18 mouse cellular contexts compared by ENCODE assay signal in genomic region chr5:66280742-66281141, GRCm38 (mm10). TPM values are rescaled to one million over a fixed set of nuclear protein-coding genes. Genes with fewer than 3 reads are reported as not detected.
DNase-seq lines count a peak whose midpoint lies in the region; ATAC-seq and TF ChIP-seq lines count a peak whose summit lies in the region.
"Had no signal": no experiment of that assay in that cellular context is flagged by ENCODE, and none has a peak within 500 bp of the region (broad histone marks: within the 10 kb centered on the region; RNA-seq: fewer than 3 reads in every experiment).

No protein-coding gene starts in this region.

- no peak overlapping the region for H3K4me3 ChIP-seq in kidney, postnatal 0 days (replicated peaks; ENCODE audit: low read depth, low read length)
- H3K4me3 ChIP-seq in neural tube, embryonic 15.5 days (replicated peaks) = no peak overlapping the region
- H3K4me3 ChIP-seq: embryonic facial prominence, embryonic 13.5 days; forebrain, embryonic 10.5 days; heart, embryonic 12.5 days; hindbrain, embryonic 10.5 days; limb, embryonic 15.5 days; neural tube, embryonic 12.5 days had no signal

- no peaks in the 10 kb centered on the region for H3K4me1 ChIP-seq in kidney, postnatal 0 days (replicated peaks; ENCODE audit: insufficient read depth, low read length)
- no peaks in the 10 kb centered on the region for H3K4me1 ChIP-seq in neural tube, embryonic 15.5 days
- H3K4me1 ChIP-seq: embryonic facial prominence, embryonic 13.5 days; forebrain, embryonic 10.5 days; heart, embryonic 12.5 days; hindbrain, embryonic 10.5 days; limb, embryonic 15.5 days; neural tube, embryonic 12.5 days had no signal

- no peak overlapping the region for H3K9ac ChIP-seq in kidney, postnatal 0 days (ENCODE audit: low read depth, low read length)
- no peak overlapping the region for H3K9ac ChIP-seq in neural tube, embryonic 15.5 days (replicated peaks)
- H3K9ac ChIP-seq: embryonic facial prominence, embryonic 13.5 days; heart, embryonic 12.5 days; limb, embryonic 15.5 days; neural tube, embryonic 12.5 days had no signal

- H3K27me3 ChIP-seq in kidney, postnatal 0 days (ENCODE audit: insufficient read depth, low read length) = no peaks in the 10 kb centered on the region
- H3K27me3 ChIP-seq in neural tube, embryonic 15.5 days (replicated peaks) = no peaks in the 10 kb centered on the region
- H3K27me3 ChIP-seq: embryonic facial prominence, embryonic 13.5 days; heart, embryonic 12.5 days; limb, embryonic 15.5 days; neural tube, embryonic 12.5 days had no signal

- H3K27ac ChIP-seq in kidney, postnatal 0 days = no peak overlapping the region
- H3K27ac ChIP-seq in neural tube, embryonic 15.5 days (replicated peaks) = no peak overlapping the region
- H3K27ac ChIP-seq: embryonic facial prominence, embryonic 13.5 days; forebrain, embryonic 10.5 days; hindbrain, embryonic 10.5 days; limb, embryonic 15.5 days; neural tube, embryonic 12.5 days had no signal

- no peak for ATAC-seq in kidney, postnatal 0 days (replicated peaks; ENCODE audit: low FRiP score, low read depth)
- ATAC-seq in neural tube, embryonic 15.5 days (ENCODE audit: low FRiP score) = no peak
- ATAC-seq: midbrain, embryonic 16.5 days had no signal

- no peaks in the 10 kb centered on the region for H3K9me3 ChIP-seq in kidney, postnatal 0 days (replicated peaks; ENCODE audit: low read length)
- no peaks in the 10 kb centered on the region for H3K9me3 ChIP-seq in neural tube, embryonic 15.5 days (replicated peaks)
- H3K9me3 ChIP-seq: embryonic facial prominence, embryonic 13.5 days; forebrain, embryonic 10.5 days; heart, embryonic 12.5 days; hindbrain, embryonic 10.5 days; limb, embryonic 15.5 days; neural tube, embryonic 12.5 days had no signal

- intact Hi-C loops in gastrocnemius, postnatal 14 days (cut with DNase I; ENCODE audit: low total_unique reads) = no loop called here

- H3K4me2 ChIP-seq in kidney, postnatal 0 days (ENCODE audit: low read length) = no peak overlapping the region
- H3K4me2 ChIP-seq in neural tube, embryonic 15.5 days = no peak overlapping the region
- H3K4me2 ChIP-seq: embryonic facial prominence, embryonic 13.5 days; heart, embryonic 12.5 days; limb, embryonic 15.5 days; neural tube, embryonic 12.5 days had no signal

- DNase-seq in embryo, embryonic 10 days (ENCODE audit: low spot score) = peak; percentile 45
- DNase-seq in embryo, embryonic 9.5 days (ENCODE audit: extremely low spot score) = no peak
- DNase-seq in kidney, postnatal 0 days (ENCODE audit: low spot score) = no peak
- no peak for DNase-seq in kidney, adult 18-20 months
- DNase-seq in 416B (ENCODE audit: low read depth) = peak; percentile 44
- DNase-seq in brain, adult 2 months (ENCODE audit: low read depth, low spot score) = peak; percentile 25
- DNase-seq in gastrocnemius, postnatal 14 days = no peak
- DNase-seq: B cell, adult 2 months; cerebellum, adult 9-10 months had no signal

- H3K36me3 ChIP-seq in kidney, postnatal 0 days (ENCODE audit: insufficient read depth, low read length) = no peaks in the 10 kb centered on the region
- H3K36me3 ChIP-seq in neural tube, embryonic 15.5 days = no peaks in the 10 kb centered on the region
- H3K36me3 ChIP-seq: embryonic facial prominence, embryonic 13.5 days; forebrain, embryonic 10.5 days; heart, embryonic 12.5 days; hindbrain, embryonic 10.5 days; limb, embryonic 15.5 days; neural tube, embryonic 12.5 days had no signal

- TF ChIP-seq CTCF in kidney, postnatal 0 days (IDR thresholded peaks at IDR 0.05; ENCODE audit: low read depth) = peak; percentile 49

- 79% methylated on average over 6 of the region's 6 CpGs for WGBS in kidney, postnatal 0 days
- WGBS in neural tube, embryonic 15.5 days = 79% methylated on average over 6 of the region's 6 CpGs

RNA-seq across cellular contexts. Expression of gene Nsun7, which starts 21.0 kb away (rescaled TPM):
- polyA plus RNA-seq in kidney, postnatal 0 days (2015; fragmentation: Nextera tagmentation; extraction: Ambion mirVana) = 0.38 and 0.46 TPM in 2 replicates
- polyA plus RNA-seq in neural tube, embryonic 15.5 days (2015; fragmentation: Nextera tagmentation; extraction: Ambion mirVana) = 2.5 and 2.9 TPM in 2 replicates
- not detected for total RNA-seq in gastrocnemius, postnatal 14 days (2021)
- polyA plus RNA-seq: macrophage had no signal

Comparison
In these comparisons a context has a peak if more than half of its experiments do, and no peak if none do; other contexts are left out.
1. DNase-seq: peak in embryo, embryonic 10 days (single experiment), 416B (single experiment) and brain, adult 2 months (single experiment); none in embryo, embryonic 9.5 days (single experiment), kidney, postnatal 0 days (single experiment), kidney, adult 18-20 months (single experiment) and gastrocnemius, postnatal 14 days (single experiment).